Mouse (Mus musculus): Measurements from ENCODE around the gene Ctsh. TPM values are rescaled to one million over a fixed set of nuclear protein-coding genes. Genes with fewer than 3 reads are reported as not detected.
"Not testable (repeated sequence)": the region's sequence is repeated elsewhere in the genome, so short reads cannot be mapped to it uniquely, and the experiment has no call there.

Gene Ctsh
- polyA plus RNA-seq, 1 experiment from 2014 or later: 51.4 TPM

DNA sequence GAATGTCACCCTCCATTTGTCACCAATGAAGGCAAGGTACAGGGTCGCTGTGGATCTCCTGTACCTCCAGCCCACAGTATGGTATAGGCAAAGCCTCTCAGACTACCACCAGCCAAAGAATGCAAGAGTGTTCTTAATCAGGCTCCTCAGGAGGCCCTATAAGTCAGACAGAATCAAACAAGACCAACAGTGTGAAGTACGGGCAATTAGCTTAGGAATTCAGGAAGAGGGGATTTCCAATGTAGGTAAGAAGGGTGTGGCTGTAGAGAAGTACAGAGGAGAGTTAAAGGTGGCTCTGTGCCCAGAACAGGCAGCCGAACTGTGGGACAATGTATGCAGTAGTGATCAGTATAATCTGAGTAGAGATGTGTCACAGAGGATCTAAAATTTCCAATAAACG is 17.6 kb upstream of the Ctsh start:
- no peaks in the 10 kb centered on the region for H3K9me3 ChIP-seq
- H3K36me3 ChIP-seq: no peaks in the 10 kb centered on the region
- H3K27ac ChIP-seq: no peak overlapping the region
- H3K4me2 ChIP-seq (replicated peaks): no peak overlapping the region
- WGBS: 64% methylated on average over 4 of the region's 4 CpGs
- no peaks in the 10 kb centered on the region for H3K4me1 ChIP-seq (replicated peaks)
- peak; percentile 52 for ATAC-seq
- no peaks in the 10 kb centered on the region for H3K27me3 ChIP-seq (replicated peaks)
- H3K4me3 ChIP-seq (replicated peaks): no peak overlapping the region
- H3K9ac ChIP-seq: no peak overlapping the region

DNA sequence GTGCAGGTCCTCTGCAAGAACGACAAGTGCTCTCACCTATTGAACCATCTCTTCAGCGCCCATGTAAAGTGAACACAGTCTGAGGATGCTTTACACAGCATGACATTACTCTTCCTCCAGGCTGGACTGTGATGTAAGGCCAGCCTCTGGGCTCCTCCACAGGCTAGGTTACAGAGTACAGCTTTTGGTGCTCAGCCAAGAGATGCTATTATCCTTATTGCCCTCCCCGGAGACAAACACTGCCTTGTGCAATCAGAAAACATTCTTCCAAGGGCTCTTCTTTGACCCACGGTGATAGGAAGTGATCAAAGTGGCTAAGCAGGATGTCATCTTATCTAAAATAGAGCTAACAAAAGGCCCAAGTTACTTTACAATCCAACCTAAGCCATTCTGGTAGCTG is 15.4 kb upstream of the Ctsh start:
- Histone ChIP-seq H3K4me3 (replicated peaks) (no peak overlapping the region), H3K4me1 (replicated peaks) (no peaks in the 10 kb centered on the region), H3K36me3 (no peaks in the 10 kb centered on the region), H3K27me3 (replicated peaks) (no peaks in the 10 kb centered on the region), H3K4me2 (replicated peaks) (no peak overlapping the region), H3K9ac (no peak overlapping the region), H3K27ac (no peak overlapping the region), H3K9me3 (no peaks in the 10 kb centered on the region)
- 72% methylated on average over 4 of the region's 4 CpGs for WGBS
- ATAC-seq: no peak

DNA sequence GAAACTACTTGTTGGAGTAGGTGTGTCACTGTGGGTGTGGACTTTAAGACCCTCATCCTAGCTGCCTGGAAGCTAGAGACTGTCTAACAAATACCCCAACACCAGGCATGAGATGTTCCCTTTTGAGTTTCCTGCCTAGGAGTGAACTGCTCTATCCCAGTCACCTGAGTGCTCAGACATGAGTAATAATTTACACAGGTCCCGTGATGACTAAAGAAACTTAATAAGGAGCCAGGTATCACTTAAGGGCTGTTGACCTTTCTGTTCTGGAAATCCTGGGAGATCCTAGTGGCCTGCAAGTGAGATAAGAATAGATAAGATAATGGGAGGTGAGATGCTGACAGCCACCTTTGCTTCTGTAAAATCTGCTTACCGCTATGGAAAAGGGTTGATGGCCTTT is 13.0 kb upstream of the Ctsh start:
- Histone ChIP-seq H3K9me3 (no peaks in the 10 kb centered on the region), H3K9ac (no peak overlapping the region), H3K4me2 (replicated peaks) (no peak overlapping the region), H3K4me1 (replicated peaks) (no peaks in the 10 kb centered on the region), H3K27me3 (replicated peaks) (no peaks in the 10 kb centered on the region), H3K4me3 (replicated peaks) (no peak overlapping the region), H3K36me3 (no peaks in the 10 kb centered on the region), H3K27ac (no peak overlapping the region)
- 59% methylated on average over 2 of the region's 2 CpGs for WGBS
- ATAC-seq: peak; percentile 83

DNA sequence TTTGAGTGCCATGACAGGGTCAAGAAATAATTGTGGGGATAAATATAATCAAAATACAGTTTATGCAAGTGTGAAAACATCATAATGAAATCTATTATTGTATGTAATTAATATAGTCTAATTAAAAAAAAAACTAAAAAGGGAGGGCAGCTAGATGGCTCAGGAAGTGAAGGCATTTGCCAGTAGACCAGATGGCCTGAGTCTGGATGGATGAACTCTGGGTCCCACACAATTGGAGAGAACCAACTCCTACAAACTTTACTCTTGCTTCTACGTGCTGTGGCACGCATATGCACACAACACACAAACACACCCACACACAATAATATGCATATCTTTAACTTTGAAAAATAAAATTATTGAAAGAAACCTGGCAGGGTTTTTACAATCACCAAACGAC is 12.4 kb upstream of the Ctsh start:
- no peak for ATAC-seq
- Histone ChIP-seq H3K27ac (no peak overlapping the region), H3K27me3 (replicated peaks) (no peaks in the 10 kb centered on the region), H3K4me2 (replicated peaks) (no peak overlapping the region), H3K9me3 (no peaks in the 10 kb centered on the region), H3K36me3 (no peaks in the 10 kb centered on the region), H3K4me3 (replicated peaks) (no peak overlapping the region), H3K9ac (no peak overlapping the region), H3K4me1 (replicated peaks) (no peaks in the 10 kb centered on the region)
- 94% methylated on average over 3 of the region's 3 CpGs for WGBS

DNA sequence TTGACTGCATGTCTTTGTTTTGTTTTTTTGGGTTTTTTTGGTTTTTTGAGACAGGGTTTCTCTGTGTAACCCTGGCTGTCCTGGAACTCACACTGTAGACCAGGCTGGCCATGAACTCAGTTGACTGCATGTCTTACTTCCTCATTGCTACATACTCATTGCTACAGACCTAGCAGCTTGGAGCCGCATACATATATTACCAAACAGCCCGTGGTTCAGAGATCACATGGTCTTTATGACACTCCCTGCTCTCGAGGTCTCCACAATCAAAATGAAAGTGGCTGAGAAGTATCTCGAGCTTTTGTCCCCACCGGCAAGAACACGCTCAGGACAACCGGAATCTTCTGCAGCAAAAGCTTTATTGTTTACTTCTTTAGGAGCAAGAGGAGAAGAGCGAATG is 11.0 kb upstream of the Ctsh start:
- H3K36me3 ChIP-seq; H3K9ac ChIP-seq; H3K9me3 ChIP-seq; H3K27ac ChIP-seq; H3K4me2 ChIP-seq (replicated peaks); H3K27me3 ChIP-seq (replicated peaks); H3K4me1 ChIP-seq (replicated peaks); H3K4me3 ChIP-seq (replicated peaks): not testable (repeated sequence)
- 86% methylated on average over 8 of the region's 8 CpGs for WGBS
- ATAC-seq: peak; percentile 45; the same call in 1 of the 2 replicates

DNA sequence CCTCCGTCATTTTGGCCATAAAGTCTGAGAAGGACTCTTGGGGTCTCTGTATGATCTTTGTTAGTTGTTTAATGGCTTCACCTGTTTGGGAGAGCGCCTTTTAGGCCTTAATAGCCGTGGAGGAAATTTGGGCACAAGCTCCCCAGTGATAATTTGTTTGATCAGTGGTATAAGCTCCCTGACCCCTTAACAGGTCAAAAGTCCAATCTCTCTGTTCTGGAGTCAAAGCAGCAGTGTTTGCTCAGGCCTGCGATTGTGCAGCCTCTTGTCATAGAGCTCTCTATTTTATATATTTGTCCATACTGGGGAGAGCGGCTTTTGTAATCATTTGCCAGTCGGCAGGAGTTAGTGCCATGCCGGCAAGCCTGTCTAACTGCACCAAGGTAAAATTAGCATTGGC is 8.8 kb upstream of the Ctsh start:
- WGBS: 81% methylated on average over 7 of the region's 7 CpGs
- no peak for ATAC-seq

DNA sequence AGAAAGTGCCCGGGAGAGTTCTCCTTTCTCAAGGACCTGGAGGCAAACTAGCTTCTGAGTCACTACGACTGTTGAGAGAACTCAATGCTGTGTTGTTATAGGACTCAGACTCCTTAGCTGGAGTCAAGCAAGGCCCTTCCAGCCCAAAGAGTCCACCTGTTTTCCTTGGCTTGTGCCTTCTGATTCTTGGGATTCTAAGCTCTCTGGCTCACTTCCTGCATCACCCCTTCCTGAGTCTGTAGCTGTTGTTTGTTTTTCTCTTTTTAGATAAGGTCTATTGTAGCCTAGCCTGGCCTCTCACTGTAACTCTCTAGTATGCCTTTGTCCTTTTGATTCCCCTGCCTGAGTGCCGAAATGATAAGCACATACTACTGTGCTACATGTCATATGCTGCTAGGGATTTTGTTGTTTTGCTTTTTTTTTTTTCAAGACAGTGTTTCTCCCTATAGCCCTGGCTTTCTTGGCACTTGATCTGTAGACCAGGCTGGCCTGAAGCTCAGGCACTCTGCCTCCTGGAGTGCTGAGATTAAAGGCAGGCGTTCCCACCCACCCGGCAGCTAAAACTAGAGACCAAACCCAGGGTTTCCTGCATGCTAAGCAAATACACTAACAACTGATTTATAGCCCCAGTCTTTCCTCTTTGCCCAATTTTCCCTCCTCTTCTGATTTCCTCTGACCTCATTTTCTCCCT is 5.9 kb upstream of the Ctsh start:
- Histone ChIP-seq H3K4me2 (replicated peaks) (no peak overlapping the region), H3K4me1 (replicated peaks) (no peaks in the 10 kb centered on the region), H3K9ac (no peak overlapping the region), H3K9me3 (no peaks in the 10 kb centered on the region), H3K27me3 (replicated peaks) (no peaks in the 10 kb centered on the region), H3K36me3 (no peaks in the 10 kb centered on the region), H3K4me3 (replicated peaks) (no peak overlapping the region), H3K27ac (no peak overlapping the region)
- no peak for ATAC-seq
- whole genome bisulfite sequencing: 50% methylated on average over 5 of the region's 5 CpGs

More for the DNA sequence above, 8.8 kb upstream of the Ctsh start:
- no peaks in the 10 kb centered on the region for H3K36me3 ChIP-seq
- no peak overlapping the region for H3K4me3 ChIP-seq (replicated peaks)
- H3K4me1 ChIP-seq (replicated peaks): no peaks in the 10 kb centered on the region
- H3K27ac ChIP-seq: no peak overlapping the region
- no peak overlapping the region for H3K4me2 ChIP-seq (replicated peaks)
- no peak overlapping the region for H3K9ac ChIP-seq
- no peaks in the 10 kb centered on the region for H3K9me3 ChIP-seq
- H3K27me3 ChIP-seq (replicated peaks): no peaks in the 10 kb centered on the region

DNA sequence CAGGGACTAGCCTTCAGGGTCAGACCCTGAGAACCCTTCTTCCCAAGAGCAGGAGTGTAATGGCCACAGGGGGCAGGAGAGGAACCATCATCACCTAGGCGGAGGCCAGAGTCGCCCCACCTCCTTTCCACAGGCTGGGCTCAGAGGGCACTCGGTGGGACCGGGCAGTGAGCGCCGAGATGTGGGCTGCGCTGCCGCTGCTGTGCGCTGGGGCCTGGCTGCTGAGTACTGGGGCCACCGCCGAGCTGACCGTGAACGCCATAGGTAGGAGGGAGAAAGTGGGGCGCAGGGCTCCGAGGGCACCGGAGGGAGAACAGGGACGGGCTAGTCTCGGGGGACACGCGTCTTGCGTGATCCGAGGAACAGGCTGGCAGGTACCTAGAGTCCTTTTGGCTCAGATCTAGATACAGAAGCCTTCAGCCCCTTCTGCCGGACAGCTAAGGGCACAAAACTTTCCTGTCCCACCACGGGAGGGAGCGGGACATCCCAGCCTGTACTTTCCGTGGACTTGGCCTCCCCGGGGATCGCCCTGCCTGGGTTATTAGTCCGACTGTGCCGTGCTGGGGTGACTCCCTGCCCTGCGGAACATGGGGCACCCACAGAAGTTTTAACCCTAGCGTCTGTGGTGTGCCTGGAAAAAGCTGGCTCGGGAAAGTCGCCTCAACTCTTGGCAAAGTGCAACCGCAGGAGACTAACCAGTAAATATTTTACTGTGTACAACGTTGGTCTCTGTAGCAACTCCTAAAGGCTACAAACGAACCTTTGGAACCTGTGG is 606 bp downstream of the Ctsh start:
- Histone ChIP-seq H3K4me2 (replicated peaks) (peak overlapping the region; percentile 93), H3K4me1 (replicated peaks) (peaks cover 4% of the 10 kb centered on the region; the same call in 1 of the 2 replicates), H3K9ac (peak overlapping the region; percentile 57), H3K36me3 (no peaks in the 10 kb centered on the region), H3K27me3 (replicated peaks) (no peaks in the 10 kb centered on the region), H3K4me3 (replicated peaks) (peak overlapping the region; percentile 52), H3K9me3 (no peaks in the 10 kb centered on the region), H3K27ac (peak overlapping the region; percentile 27; the same call in 1 of the 2 replicates)
- under 1% methylated on average over 37 of the region's 37 CpGs for WGBS
- ATAC-seq: peak; percentile 94

DNA sequence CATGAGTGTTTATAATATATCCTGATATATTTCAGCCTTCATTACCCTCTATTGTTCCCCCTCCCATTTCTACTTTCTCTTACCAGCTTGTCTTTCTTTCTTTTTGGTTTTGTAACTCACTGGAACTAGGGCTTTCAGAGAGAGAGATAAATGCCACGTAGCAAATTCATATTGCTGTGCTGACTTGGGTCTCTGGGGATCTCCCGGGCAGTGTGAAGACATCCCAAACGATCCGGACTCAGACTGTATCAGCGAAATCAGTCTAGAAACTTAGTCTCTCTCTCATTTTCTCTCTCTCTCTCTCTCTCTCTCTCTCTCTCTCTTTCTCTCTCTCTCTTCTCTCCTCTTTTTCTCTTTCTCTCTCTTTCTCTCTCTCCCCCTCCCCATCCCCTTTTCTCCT is 1.5 kb downstream of the Ctsh start:
- Histone ChIP-seq H3K27me3 (replicated peaks) (no peaks in the 10 kb centered on the region), H3K36me3 (no peaks in the 10 kb centered on the region), H3K9ac (no peak overlapping the region), H3K27ac (no peak overlapping the region), H3K4me3 (replicated peaks) (no peak overlapping the region), H3K9me3 (no peaks in the 10 kb centered on the region), H3K4me1 (replicated peaks) (peaks cover 4% of the 10 kb centered on the region; the same call in 1 of the 2 replicates), H3K4me2 (replicated peaks) (peak overlapping the region; percentile 93)
- ATAC-seq: no peak
- WGBS: 51% methylated on average over 5 of the region's 5 CpGs

DNA sequence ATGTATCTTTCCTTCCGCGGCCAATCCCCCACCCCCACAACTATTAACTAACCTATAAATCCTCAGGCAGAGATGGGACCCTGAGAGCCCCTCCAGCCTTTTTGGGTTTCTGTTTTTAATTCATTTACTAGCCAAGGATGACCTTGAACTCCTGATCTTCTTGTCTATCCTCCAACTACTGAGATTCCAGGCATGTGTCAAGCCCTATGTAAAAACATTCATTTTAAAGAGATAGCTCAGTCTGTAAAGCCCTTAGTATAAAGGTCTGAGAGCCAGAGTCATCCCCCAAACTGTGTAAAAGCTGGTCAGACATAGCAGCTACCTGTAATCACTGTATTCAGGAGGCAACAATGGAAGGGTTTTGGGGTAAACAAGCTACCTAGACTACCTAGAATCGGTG is 2.0 kb downstream of the Ctsh start:
- no peaks in the 10 kb centered on the region for H3K9me3 ChIP-seq
- H3K27me3 ChIP-seq (replicated peaks): no peaks in the 10 kb centered on the region
- peaks cover 4% of the 10 kb centered on the region; the same call in 1 of the 2 replicates for H3K4me1 ChIP-seq (replicated peaks)
- no peak overlapping the region for H3K4me2 ChIP-seq (replicated peaks)
- no peaks in the 10 kb centered on the region for H3K36me3 ChIP-seq
- no peak overlapping the region for H3K9ac ChIP-seq
- H3K27ac ChIP-seq: no peak overlapping the region
- WGBS: 80% methylated on average over 3 of the region's 3 CpGs
- ATAC-seq: no peak
- no peak overlapping the region for H3K4me3 ChIP-seq (replicated peaks)

DNA sequence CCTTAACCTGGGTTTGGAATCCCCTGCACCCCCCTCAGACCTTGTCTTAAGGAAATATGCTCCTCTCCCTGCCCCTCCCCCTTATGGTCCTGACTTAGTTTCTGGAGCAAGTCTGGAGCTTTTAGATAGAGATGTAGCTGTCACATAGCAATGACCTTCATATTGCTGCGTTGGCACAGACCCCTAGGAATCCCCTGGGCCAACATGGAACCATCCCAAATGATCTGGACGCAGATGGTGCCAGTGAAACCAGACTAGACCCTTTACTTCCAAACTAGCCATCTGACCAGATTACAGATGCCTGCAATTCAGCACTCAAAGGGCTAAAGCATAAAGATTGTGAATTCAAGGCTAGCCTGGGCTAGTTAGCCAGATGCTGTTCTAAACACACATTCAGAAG is 2.8 kb downstream of the Ctsh start:
- H3K9me3 ChIP-seq: no peaks in the 10 kb centered on the region
- H3K4me3 ChIP-seq (replicated peaks): no peak overlapping the region
- no peaks in the 10 kb centered on the region for H3K27me3 ChIP-seq (replicated peaks)
- H3K9ac ChIP-seq: no peak overlapping the region
- no peak for ATAC-seq
- 87% methylated on average over 2 of the region's 2 CpGs for WGBS
- no peak overlapping the region for H3K27ac ChIP-seq
- H3K36me3 ChIP-seq: no peaks in the 10 kb centered on the region
- no peak overlapping the region for H3K4me2 ChIP-seq (replicated peaks)
- H3K4me1 ChIP-seq (replicated peaks): peaks cover 4% of the 10 kb centered on the region; the same call in 1 of the 2 replicates

DNA sequence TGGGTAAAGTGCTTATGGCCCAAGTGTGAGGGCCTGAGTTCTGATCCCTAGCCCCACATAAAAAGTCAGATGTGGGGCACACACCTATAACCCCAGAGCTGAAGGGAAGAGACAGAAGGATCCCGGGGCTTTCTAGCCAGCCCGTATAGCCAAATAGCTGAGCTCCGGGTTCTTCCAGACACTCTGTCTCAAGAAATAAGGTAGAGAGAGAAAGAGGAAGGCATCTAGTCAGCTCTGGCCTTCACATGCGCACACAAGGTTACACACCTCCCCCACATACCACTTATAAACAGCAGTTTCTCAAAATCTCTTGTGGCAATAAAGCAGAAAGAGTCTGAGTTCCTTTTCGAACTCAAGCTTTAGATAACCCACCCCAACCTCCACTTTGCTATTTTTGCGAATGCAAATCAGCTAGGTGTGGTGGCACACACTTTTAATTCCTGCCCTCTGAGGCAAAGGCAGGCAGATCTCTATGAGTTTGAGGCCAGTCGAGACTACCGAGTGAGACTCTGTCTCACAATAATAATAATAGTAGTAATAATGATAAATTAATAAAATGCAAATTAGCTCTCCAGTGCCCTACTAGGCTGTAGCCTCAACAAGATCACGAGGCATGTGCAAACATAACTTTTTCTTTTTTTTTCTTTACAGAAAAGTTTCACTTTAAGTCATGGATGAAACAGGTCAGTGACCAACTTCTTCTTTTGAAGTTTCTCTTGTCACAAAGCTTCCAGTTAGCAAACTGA is 6.0 kb downstream of the Ctsh start:
- no peaks in the 10 kb centered on the region for H3K27me3 ChIP-seq (replicated peaks)
- H3K27ac ChIP-seq: no peak overlapping the region
- H3K36me3 ChIP-seq: no peaks in the 10 kb centered on the region
- no peak overlapping the region for H3K4me2 ChIP-seq (replicated peaks)
- no peak overlapping the region for H3K9ac ChIP-seq
- no peak for ATAC-seq
- no peak overlapping the region for H3K4me3 ChIP-seq (replicated peaks)
- H3K4me1 ChIP-seq (replicated peaks): no peaks in the 10 kb centered on the region
- 75% methylated on average over 9 of the region's 9 CpGs for WGBS
- no peaks in the 10 kb centered on the region for H3K9me3 ChIP-seq

Measured in intestine, embryonic 15.5 days (tissue).